Mouse (Mus musculus) kidney, postnatal 4 days (tissue): ENCODE data around the gene Atp6v0a2.
A peak's percentile ranks its signal among the peaks of the same experiment; 100 is the strongest.

Source experiments
- DNase-seq, 2 experiments: peaks; one replicate each; pipeline ENCODE4 v3.0.0; 2021; ENCODE audit warnings: mixed read lengths in 2 of 2

The Atp6v0a2 gene

DNA sequence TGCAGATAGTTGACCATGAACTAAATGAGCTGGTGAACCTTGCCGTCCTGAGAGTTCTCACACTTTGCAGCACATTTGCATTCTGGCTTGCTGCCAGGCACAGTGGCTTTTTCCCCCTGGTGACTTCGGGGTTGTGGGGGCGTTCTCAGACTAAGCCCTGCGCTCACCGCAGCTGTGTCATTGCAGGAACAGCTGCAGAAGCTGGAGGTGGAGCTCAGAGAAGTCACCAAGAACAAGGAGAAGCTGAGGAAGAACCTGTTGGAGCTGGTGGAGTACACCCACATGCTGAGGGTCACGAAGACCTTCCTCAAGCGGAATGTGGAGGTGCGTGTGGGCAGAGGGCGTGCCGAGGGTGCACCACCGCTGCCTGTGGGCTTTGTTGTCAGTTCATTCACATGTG, 8.9 kb downstream of the Atp6v0a2 start:
- peak; percentile 16 to 39 for DNase-seq

GRCm38 (mm10) chr5:124637836-124638235, 9.5 kb downstream of the Atp6v0a2 start:
- DNase-seq = no peak

DNA sequence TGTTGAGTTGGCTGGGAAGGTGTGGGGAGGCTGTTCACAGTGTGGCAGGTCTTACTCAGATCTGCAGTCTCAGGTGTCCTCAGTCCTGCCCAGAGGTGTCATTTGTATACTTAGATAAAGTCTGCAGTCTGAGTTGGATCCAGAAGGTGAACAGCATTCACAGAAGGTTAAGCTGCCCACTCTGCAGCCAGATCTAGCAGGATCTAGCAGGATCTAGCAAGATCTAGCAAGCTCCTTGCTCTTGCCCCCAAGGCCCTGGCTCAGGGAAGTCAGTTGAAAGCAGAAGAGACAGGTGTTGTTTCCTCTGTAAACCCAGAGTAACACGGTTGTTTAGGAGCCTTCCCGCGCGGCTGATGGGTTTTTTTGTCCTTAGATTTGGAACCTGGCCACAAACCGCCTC, 85.4 kb downstream of the Atp6v0a2 start:
- no peak for DNase-seq

DNA sequence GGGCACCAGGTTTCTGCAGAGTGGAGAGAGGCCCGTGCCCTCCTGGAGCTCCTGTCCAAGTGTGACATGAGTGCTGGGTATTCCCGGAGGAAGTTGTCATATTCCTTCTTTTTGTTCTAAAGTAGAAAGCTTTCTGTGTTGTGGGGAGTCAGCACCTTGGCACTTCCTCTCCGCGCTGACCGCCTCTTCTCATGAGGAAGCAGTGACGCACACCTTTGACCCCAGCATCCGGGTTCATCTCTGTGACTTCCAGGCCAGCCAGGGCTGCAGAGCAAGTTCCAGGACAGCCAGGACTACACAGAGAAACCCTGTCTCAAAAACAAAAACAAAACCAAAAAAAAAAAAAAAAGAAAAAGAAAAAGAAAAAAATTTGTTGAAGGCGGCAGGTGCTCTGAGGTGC, 86.8 kb downstream of the Atp6v0a2 start:
- peak; percentile 68 to 75 for DNase-seq

DNA sequence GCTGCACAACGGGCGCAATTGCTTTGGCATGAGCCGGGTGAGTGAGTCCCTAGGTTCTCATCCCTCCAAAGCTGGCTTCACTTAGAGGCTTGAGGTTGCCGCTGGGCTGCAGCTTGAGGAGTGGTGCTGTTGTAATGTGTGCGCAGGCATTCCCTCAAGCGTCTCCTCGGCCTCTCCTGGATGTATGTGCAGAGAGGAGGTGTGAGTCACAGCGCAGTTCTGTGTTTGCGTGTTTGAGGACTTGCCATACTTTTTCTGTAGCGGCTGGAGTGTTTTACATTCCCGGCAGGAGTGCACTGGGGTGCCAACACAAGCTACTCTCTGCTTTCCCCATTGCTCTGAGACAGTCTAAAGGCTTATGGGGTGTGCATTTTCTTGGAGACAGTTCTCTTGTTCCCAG, 89.6 kb downstream of the Atp6v0a2 start:
- DNase-seq = no peak

DNA sequence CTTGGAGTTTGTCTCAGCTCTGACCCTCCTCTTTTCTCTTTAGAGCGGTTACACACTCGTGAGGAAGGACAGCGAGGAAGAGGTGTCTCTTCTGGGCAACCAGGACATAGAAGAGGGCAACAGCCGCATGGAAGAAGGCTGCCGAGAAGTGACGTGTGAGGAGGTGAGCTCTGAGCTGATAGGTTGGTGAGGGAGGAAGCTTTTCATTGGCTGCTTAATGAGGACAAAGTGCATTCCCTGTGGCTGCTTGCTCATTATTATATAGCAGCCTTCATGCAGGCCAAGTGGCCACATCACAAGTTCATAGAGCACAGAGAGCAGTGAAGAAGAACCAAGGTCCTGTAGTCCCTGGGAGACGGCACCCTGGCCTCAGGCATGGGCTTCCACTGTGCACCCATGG, 90.0 kb downstream of the Atp6v0a2 start:
- DNase-seq = peak in 1 of 2 experiments; percentile 15

DNA sequence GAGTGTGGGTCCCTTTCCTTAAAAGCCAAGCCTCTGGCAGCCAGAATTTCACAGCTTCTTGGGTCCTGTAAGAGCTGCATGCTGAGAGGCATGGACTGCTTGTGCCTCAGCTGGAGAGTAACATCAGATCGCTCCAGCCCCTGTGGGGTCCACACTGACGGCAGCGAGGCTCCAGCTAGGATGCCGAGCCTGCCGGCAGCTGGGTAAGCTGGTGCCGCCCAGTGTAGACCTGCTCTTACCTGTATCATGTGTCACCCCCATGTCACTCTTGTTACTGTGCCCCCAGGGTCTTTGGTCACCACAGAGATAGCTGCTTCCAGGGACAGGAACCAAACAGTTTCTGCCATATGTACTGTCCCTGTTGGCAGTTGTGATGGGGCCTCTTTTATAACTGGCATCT, 94.7 kb downstream of the Atp6v0a2 start:
- DNase-seq = no peak

- DNase-seq = peak; percentile 49 to 54
These were observed 96.6 kb downstream of the Atp6v0a2 start, which contains the start of gene Dnah10 for GRCm38 (mm10) chr5:124724997-124725396. TSS of gene Dnah10 (plus strand) at chr5:124725085.

GRCm38 (mm10) chr5:124729662-124730206, 101.4 kb downstream of the Atp6v0a2 start:
- peak; percentile 32 to 47 for DNase-seq

DNA sequence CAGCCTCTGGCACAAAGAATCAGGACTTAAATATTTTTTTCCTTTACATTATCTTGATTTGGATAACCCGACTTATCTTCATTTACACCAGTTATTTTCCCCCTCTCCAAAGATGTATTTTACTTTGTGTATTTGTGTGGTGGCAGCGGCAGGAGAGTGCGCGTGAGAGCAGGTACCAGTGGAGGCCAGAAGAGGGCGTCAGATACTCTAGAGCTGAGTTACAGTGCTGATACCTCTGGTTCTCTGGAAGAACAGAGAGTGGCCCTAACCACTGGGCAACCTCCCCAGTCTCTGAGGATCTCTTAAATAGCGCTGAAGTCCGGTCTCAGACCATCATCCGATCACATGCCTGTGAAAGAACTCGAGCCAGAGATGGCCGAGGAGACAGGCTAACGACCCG, 105.6 kb downstream of the Atp6v0a2 start:
- no peak for DNase-seq

DNA sequence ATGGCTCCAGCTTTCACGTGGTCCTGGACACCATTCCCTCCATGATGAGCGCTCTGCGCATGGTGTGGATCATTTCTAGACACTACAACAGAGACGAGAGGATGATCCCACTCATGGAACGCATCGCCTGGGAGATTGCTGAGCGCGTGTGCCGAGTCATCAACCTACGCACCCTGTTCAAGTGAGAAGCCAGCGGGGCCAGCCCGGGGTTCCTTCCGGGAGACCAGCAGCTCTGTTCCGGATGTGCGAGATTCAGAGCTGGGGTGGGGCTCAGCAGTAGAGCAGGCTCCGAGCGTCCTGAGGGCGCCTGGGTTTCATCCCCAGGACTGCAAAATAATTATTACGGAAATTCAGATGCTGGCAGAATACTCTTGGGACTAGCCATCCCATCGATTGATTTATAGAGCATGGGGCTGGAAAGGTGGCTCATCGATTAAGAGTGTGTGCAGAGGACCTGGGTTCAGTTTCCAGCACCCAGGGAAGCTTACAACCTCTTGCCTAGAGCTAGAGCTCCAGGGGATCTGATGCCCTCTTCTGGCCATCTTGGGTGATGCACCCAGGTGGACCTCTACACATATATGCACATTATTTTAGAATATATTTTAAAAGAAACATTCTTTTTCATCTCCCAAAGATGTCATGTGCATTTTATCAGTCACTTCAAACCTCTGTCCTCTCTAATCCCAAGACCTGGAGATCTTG, 113.7 kb downstream of the Atp6v0a2 start:
- no peak for DNase-seq

DNA sequence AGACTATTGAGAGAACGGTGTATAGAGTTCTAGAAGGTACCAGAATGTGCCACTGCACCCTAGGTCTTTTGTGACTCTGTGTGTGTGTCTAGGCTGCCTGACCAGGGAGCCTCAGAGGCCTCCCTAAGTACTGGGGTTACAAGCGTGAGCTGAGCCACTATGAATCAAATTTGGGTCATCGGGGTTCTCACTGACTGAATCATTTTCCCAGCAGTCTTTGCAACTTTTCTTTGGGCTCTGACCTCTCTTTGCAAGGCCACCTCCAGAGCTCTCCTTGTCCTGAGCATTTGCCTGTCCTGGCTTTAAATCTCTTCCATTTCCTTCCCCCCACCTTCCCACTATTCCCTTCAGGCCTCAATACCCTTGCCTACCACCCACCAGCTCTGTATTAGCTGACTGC, 115.5 kb downstream of the Atp6v0a2 start:
- DNase-seq = no peak

GRCm38 (mm10) chr5:124746220-124746619, 117.8 kb downstream of the Atp6v0a2 start:
- DNase-seq = no peak

DNA sequence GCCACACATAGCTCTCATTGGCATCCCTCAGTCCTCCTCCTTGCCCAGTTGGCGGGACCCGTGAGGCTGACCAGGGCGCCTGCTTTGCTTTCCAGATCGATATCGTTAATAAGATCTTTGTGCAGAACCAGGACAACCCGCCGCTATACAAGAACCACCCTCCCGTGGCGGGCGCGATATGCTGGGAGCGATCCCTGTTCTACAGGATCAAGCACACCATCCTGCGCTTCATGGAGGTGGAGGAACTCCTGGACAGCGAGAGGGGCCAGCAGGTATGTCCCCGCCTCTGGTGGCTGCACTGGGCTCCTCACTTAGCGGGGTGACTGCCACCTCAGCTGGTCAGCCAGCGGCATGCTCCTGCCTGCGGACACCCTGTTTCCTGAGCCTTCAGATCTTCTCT, 119.9 kb downstream of the Atp6v0a2 start:
- DNase-seq = no peak

GRCm38 (mm10) chr5:124751656-124752055, 123.3 kb downstream of the Atp6v0a2 start:
- no peak for DNase-seq

- peak; percentile 29 to 32 for DNase-seq
These were observed 132.6 kb downstream of the Atp6v0a2 start for GRCm38 (mm10) chr5:124761011-124761410.

DNA sequence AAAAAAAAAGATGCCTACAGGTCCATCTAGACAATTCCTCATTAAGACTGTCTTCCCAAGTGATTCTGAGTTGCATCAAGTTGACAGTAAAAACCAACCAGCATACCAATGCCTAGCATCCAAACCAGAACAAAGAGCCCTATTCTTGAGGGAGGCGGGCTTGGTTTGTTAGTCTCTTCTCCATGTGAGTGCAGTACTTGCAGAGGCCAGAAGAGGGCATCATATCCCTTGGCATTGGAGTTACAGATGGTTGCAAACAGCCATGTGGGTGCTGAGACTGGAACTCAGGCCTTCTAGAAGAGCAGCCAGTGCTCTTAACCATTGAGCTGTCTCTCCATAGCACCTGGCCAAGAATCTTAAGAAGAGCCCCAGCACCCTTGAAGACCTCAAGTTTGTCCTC, 133.4 kb downstream of the Atp6v0a2 start:
- DNase-seq = no peak
